Comparison of ENCODE assay signal across 10 mouse cellular contexts in the genomic region with DNA sequence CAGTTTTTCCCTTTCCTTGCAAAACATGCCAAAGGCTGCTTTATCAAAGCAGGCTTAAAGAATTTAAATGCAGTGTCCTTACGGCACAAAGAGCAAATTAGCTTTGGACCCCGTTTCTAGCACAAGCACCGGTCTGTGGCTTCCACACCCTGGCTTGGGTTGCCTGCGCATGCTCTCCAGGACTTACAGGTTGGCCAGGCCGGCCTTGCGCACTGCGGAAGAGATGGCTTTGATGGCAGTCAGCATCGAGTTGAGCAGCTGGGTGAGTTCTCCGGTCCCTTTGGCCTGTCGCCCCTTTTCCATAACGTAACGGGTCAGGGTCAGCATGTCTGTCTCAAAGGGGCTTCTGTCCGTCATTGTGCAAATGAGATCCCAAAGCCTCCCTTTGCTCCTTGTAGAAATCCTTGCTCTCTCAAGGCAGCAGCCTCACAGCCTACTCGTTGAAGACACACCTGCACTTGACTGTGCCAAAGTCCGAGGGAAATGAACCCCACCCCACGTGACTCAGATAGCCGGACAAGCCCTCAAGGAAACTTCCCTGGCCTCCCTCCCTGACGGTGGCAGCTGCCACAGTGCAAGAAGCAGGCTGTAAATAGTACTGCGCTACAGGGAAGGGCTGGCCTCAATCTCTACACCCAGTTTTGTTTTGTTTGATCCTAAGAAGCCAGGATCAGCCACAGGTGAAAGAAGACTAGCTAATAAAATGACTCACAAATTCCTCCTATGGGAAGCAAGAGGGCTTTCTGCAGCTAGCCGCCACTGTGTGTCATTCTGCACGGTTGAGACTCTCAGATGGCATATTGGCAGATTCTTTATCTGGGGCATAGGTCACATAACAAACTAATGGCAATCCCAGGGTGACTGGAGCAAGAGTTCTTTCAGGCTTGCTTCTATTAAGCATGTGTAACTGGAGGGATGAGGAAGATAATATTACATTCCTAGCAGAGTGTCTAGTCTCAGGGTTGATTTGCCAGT. TPM values are rescaled to one million over a fixed set of nuclear protein-coding genes. Genes with fewer than 3 reads are reported as not detected.
DNase-seq lines count a peak whose midpoint lies in the region; ATAC-seq and TF ChIP-seq lines count a peak whose summit lies in the region.
"Had no signal": no experiment of that assay in that cellular context is flagged by ENCODE, and none has a peak within 500 bp of the region (broad histone marks: within the 10 kb centered on the region; RNA-seq: fewer than 3 reads in every experiment).

Fbp2 (minus strand) TSS at position 482 of the 975 bp plus-strand sequence.

- H3K4me3 ChIP-seq in gastrocnemius, adult 2 months, result peak within 1 kb of the TSS; percentile 70
- H3K4me3 ChIP-seq in myocyte, result no peak within 1 kb of the TSS
- H3K4me3 ChIP-seq: hindbrain, embryonic 15.5 days had no signal

- no peak for TF ChIP-seq CTCF in gastrocnemius, adult 2 months (IDR thresholded peaks at IDR 0.05)

- intact Hi-C loops in gastrocnemius, adult 2 months (cut with DNase I), result loop anchor here (5.0 kb wide), 1 partner anchor 391 kb away; the partner anchor contains the start of gene Gm49359

- peak; percentile 14 for DNase-seq in adrenal gland, adult 2 months
- DNase-seq in adrenal gland, postnatal 36 days, result no peak
- peak; percentile 82 for DNase-seq in gastrocnemius, adult 2 months
- peak; percentile 72 for DNase-seq in kidney, adult 18-20 months
- no peak for DNase-seq in thymus, adult 18-20 months
- no peak for DNase-seq in right cerebral cortex, adult 18-20 months
- DNase-seq: lung, embryonic 14.5 days had no signal

- ATAC-seq in megakaryocyte-erythroid progenitor cell, adult 5-6 weeks (replicated peaks; ENCODE audit: low FRiP score, low TSS enrichment, poor library complexity, severe bottlenecking), result no peak

- no peak within 1 kb of the TSS for H3K4me2 ChIP-seq in myocyte (ENCODE audit: low read depth)
- H3K4me2 ChIP-seq: hindbrain, embryonic 15.5 days; lung, embryonic 14.5 days had no signal

- peak within 1 kb of the TSS; percentile 92 for H3K27ac ChIP-seq in gastrocnemius, adult 2 months
- H3K27ac ChIP-seq: hindbrain, embryonic 15.5 days had no signal

- H3K36me3 ChIP-seq in myocyte (ENCODE audit: control insufficient read depth, insufficient read depth), result no peaks in the 10 kb centered on the region
- H3K36me3 ChIP-seq: hindbrain, embryonic 15.5 days had no signal

- no peak for TF ChIP-seq POLR2A in myocyte (IDR thresholded peaks at IDR 0.05; ENCODE audit: insufficient read length, low read depth)

- no peaks in the 10 kb centered on the region for H3K27me3 ChIP-seq in myocyte (ENCODE audit: control insufficient read depth, insufficient read depth, insufficient read length)
- H3K27me3 ChIP-seq: hindbrain, embryonic 15.5 days had no signal

- no peaks in the 10 kb centered on the region for H3K79me2 ChIP-seq in myocyte (ENCODE audit: control insufficient read depth, insufficient read depth)

- no peak within 1 kb of the TSS for H3ac ChIP-seq in myocyte (ENCODE audit: control insufficient read depth, insufficient read length)

TF ChIP-seq in myocyte, 11 proteins besides CTCF, POLR2A, EP300 and RAD21:
- peak; percentile 42 for TF ChIP-seq USF1 (IDR thresholded peaks at IDR 0.05; ENCODE audit: low read depth)
- TF ChIP-seq E2F4 (IDR thresholded peaks at IDR 0.05; ENCODE audit: insufficient read depth), result no peak
- peak in 2 of 3 experiments; percentile 21 to 45 for TF ChIP-seq MYOG (IDR thresholded peaks at IDR 0.05; ENCODE audit: control insufficient read depth in 1 of 3, insufficient read depth in 1 of 3, insufficient read length in 2 of 3, low read depth in 2 of 3)
- no peak for TF ChIP-seq POLR2AphosphoS2 (IDR thresholded peaks at IDR 0.05; ENCODE audit: insufficient read length, low read depth)
- TF ChIP-seq CEBPB (IDR thresholded peaks at IDR 0.05; ENCODE audit: insufficient read depth, poor library complexity, severe bottlenecking), result no peak
- TF ChIP-seq SRF (IDR thresholded peaks at IDR 0.05; ENCODE audit: control insufficient read depth, insufficient read length, low read depth), result no peak
- TF ChIP-seq MYOD1 (IDR thresholded peaks at IDR 0.05; ENCODE audit: control insufficient read depth in 1 of 3, insufficient read length in 2 of 3, low read depth in 2 of 3), result peak in 1 of 3 experiments; percentile 75

RNA-seq across cellular contexts. Expression of gene Fbp2, which starts in this region (rescaled TPM):
- total RNA-seq in adrenal gland, adult 2 months (2021), result 1 to 10 TPM; 2.5 to 2.8 TPM
- 0.28 and 0.49 TPM in 2 replicates for polyA plus RNA-seq in adrenal gland, adult 2 months (2012; rRNA removed)
- total RNA-seq in adrenal gland, postnatal 36 days (2021), result 1 to 10 TPM; 1.2 to 6.5 TPM
- 10 to 100 TPM; 40.0 to 64.9 TPM for total RNA-seq in gastrocnemius, adult 2 months (2021)
- polyA plus RNA-seq in myocyte (2012; fragmentation: generic; extraction: Trizol), result 0.20 TPM
- not detected in 2 replicates for total RNA-seq in megakaryocyte-erythroid progenitor cell, adult 5-6 weeks (2014; fragmentation: Nextera tagmentation)
- total RNA-seq in megakaryocyte-erythroid progenitor cell, adult 5-6 weeks (2017), result not detected in 2 replicates
- polyA plus RNA-seq: lung, embryonic 14.5 days had no signal

Comparison
In these comparisons a context has a peak if more than half of its experiments do, and no peak if none do; other contexts are left out.
1. RNA of gene Fbp2 (total RNA-seq): 40.0 to 64.9 TPM in gastrocnemius, adult 2 months; 1.2 to 6.5 TPM in adrenal gland, postnatal 36 days, 2.5 to 2.8 TPM in adrenal gland, adult 2 months and not detected in megakaryocyte-erythroid progenitor cell, adult 5-6 weeks; every median in the first group is over 4 times any median in the second.
2. DNase-seq: peak in adrenal gland, adult 2 months (single experiment), gastrocnemius, adult 2 months (single experiment) and kidney, adult 18-20 months (single experiment); none in adrenal gland, postnatal 36 days (0 of 2), thymus, adult 18-20 months (0 of 2) and right cerebral cortex, adult 18-20 months (single experiment).